ENCODE assay signal across 18 mouse cellular contexts in the genomic region with DNA sequence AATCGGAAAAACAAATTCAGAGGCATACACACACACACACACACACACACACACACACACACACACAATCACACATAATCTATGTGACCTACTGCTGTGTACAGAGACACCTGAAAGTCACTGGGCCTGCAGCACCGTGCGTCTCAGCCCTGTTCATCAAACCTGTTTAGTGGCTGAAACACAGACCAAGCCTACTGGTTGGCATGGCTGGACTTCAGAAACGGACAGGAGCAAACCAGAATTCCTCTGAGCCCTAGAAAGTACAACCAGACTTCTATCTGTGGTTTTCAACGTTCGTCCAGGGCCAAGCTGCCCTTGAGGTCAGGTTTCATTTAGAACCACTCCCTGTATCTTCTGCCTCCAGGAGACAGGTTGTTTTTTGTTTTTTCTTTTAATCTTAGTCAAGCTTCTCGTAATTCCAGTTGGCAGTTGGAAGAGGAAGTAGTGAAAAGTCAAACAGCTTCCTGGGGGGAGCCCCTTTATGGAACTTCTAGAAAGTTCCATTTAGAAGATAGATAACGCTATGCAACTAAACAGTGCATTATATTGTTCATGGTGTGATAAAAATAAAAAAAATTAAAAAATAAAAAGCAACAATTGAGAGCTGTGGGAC. TPM values are rescaled to one million over a fixed set of nuclear protein-coding genes. Genes with fewer than 3 reads are reported as not detected.
A peak's percentile ranks its signal among the peaks of the same experiment; 100 is the strongest.
DNase-seq lines count a peak whose midpoint lies in the region; ATAC-seq and TF ChIP-seq lines count a peak whose summit lies in the region.
"Had no signal": no experiment of that assay in that cellular context is flagged by ENCODE, and none has a peak within 500 bp of the region (broad histone marks: within the 10 kb centered on the region; RNA-seq: fewer than 3 reads in every experiment).

No protein-coding gene starts in this region.

- WGBS in liver, embryonic 13.5 days (ENCODE audit: insufficient replicate concordance), result 15% methylated on average over 8 of the region's 8 CpGs
- 75% methylated on average over 8 of the region's 8 CpGs for WGBS in limb, embryonic 10.5 days

- no peak overlapping the region for H3K9ac ChIP-seq in CH12.LX (ENCODE audit: insufficient read depth, low read depth)
- no peak overlapping the region for H3K9ac ChIP-seq in liver, embryonic 13.5 days
- H3K9ac ChIP-seq: forebrain, embryonic 15.5 days; midbrain, embryonic 12.5 days had no signal

- TF ChIP-seq CTCF in CH12.LX (conservative IDR thresholded peaks at IDR 0.05 in 1 of 2, IDR thresholded peaks at IDR 0.05 in 1 of 2; ENCODE audit: low read depth in 2 of 2, low read length in 2 of 2), result no peak

- in situ Hi-C loops in CH12.LX (cut with MboI; ENCODE audit: low pct_ligation_motif_present, low pct_unique_long_range_greater_than_20kb, low sequenced_read_pairs), result no loop called here

- peak; percentile 50 for DNase-seq in CH12.LX (ENCODE audit: extremely low read depth)
- DNase-seq in liver, embryonic 13.5 days, result no peak
- DNase-seq in urinary bladder, adult 2 months (ENCODE audit: low spot score), result no peak
- DNase-seq in adrenal gland, postnatal 10 days, result no peak
- no peak for DNase-seq in limb, embryonic 10.5 days (ENCODE audit: low spot score)
- DNase-seq: adrenal gland, adult 8-10 months; cerebellum, adult 9-11 months; embryo, embryonic 11 days; gastrocnemius, postnatal 10 days; heart, postnatal 36 days; kidney, postnatal 10 days; lung, postnatal 10 days had no signal

- ATAC-seq in common myeloid progenitor, adult 5-6 weeks (replicated peaks; ENCODE audit: low read depth, poor library complexity, severe bottlenecking), result peak; percentile 64
- ATAC-seq in liver, embryonic 13.5 days (ENCODE audit: low read depth), result no peak; the same call in 1 of the 2 replicates
- peak; percentile 60; the same call in 1 of the 2 replicates for ATAC-seq in monocyte, adult 5-6 weeks (replicated peaks; ENCODE audit: insufficient number of reproducible peaks, low FRiP score, low TSS enrichment, poor library complexity, severe bottlenecking)
- ATAC-seq in cerebellum, adult (ENCODE audit: insufficient number of reproducible peaks, low FRiP score, low TSS enrichment), result no peak
- ATAC-seq: forebrain, embryonic 15.5 days had no signal

- no peaks in the 10 kb centered on the region for H3K36me3 ChIP-seq in CH12.LX (replicated peaks in 1 of 2; ENCODE audit: control insufficient read depth in 1 of 2, insufficient read depth in 1 of 2, low read length in 1 of 2)
- no peaks in the 10 kb centered on the region for H3K36me3 ChIP-seq in liver, embryonic 13.5 days
- H3K36me3 ChIP-seq in limb, embryonic 10.5 days, result no peaks in the 10 kb centered on the region
- H3K36me3 ChIP-seq: forebrain, embryonic 15.5 days; heart, embryonic 10.5 days; midbrain, embryonic 12.5 days had no signal

- peak; percentile 55; the same call in 1 of the 2 replicates for TF ChIP-seq EP300 in CH12.LX (IDR thresholded peaks at IDR 0.05; ENCODE audit: low read length)

- peaks cover 3% of the 10 kb centered on the region for H3K9me3 ChIP-seq in CH12.LX (replicated peaks; ENCODE audit: low read length)
- no peaks in the 10 kb centered on the region for H3K9me3 ChIP-seq in liver, embryonic 13.5 days (replicated peaks)
- no peaks in the 10 kb centered on the region for H3K9me3 ChIP-seq in limb, embryonic 10.5 days (replicated peaks)
- H3K9me3 ChIP-seq: forebrain, embryonic 15.5 days; heart, embryonic 10.5 days; midbrain, embryonic 12.5 days had no signal

- no peak overlapping the region for H3K4me3 ChIP-seq in CH12.LX (replicated peaks in 1 of 3; ENCODE audit: low read depth in 2 of 3, low read length in 2 of 3, poor library complexity in 1 of 3)
- no peak overlapping the region for H3K4me3 ChIP-seq in liver, embryonic 13.5 days (replicated peaks)
- no peak overlapping the region for H3K4me3 ChIP-seq in limb, embryonic 10.5 days
- H3K4me3 ChIP-seq: forebrain, embryonic 15.5 days; heart, embryonic 10.5 days; midbrain, embryonic 12.5 days had no signal

- H3K79me2 ChIP-seq in CH12.LX (replicated peaks; ENCODE audit: control insufficient read depth, extremely low read depth, insufficient read depth, poor library complexity, severe bottlenecking), result no peaks in the 10 kb centered on the region

- dilution Hi-C loops in CH12.LX (cut with MboI; ENCODE audit: extremely low pct_ligation_motif_present, extremely low pct_unique_long_range_greater_than_20kb, low sequenced_read_pairs), result no loop called here

- H3K27me3 ChIP-seq in CH12.LX (replicated peaks), result no peaks in the 10 kb centered on the region
- no peaks in the 10 kb centered on the region for H3K27me3 ChIP-seq in liver, embryonic 13.5 days
- no peaks in the 10 kb centered on the region for H3K27me3 ChIP-seq in limb, embryonic 10.5 days (ENCODE audit: low read depth, poor library complexity, severe bottlenecking)
- H3K27me3 ChIP-seq: forebrain, embryonic 15.5 days; midbrain, embryonic 12.5 days had no signal

- no peak for TF ChIP-seq POLR2A in CH12.LX (IDR thresholded peaks at IDR 0.05; ENCODE audit: low read depth, low read length)

- H3K4me2 ChIP-seq in CH12.LX (ENCODE audit: insufficient read depth, low read depth, poor library complexity, severe bottlenecking), result peak overlapping the region; percentile 22; the same call in 1 of the 2 replicates
- H3K4me2 ChIP-seq in liver, embryonic 13.5 days, result no peak overlapping the region
- H3K4me2 ChIP-seq: forebrain, embryonic 15.5 days; midbrain, embryonic 12.5 days had no signal

- H3K4me1 ChIP-seq in CH12.LX (ENCODE audit: control insufficient read depth in 1 of 2, insufficient read depth in 2 of 2), result peaks cover 16 to 35% of the 10 kb centered on the region in 2 experiments
- H3K4me1 ChIP-seq in liver, embryonic 13.5 days (replicated peaks), result peaks cover 49% of the 10 kb centered on the region
- H3K4me1 ChIP-seq in limb, embryonic 10.5 days, result no peaks in the 10 kb centered on the region
- H3K4me1 ChIP-seq: forebrain, embryonic 15.5 days; midbrain, embryonic 12.5 days had no signal

- H3K27ac ChIP-seq in CH12.LX (ENCODE audit: insufficient read depth, low read depth), result no peak overlapping the region
- peak overlapping the region; percentile 44 for H3K27ac ChIP-seq in liver, embryonic 13.5 days
- no peak overlapping the region for H3K27ac ChIP-seq in limb, embryonic 10.5 days
- H3K27ac ChIP-seq: forebrain, embryonic 15.5 days; heart, embryonic 10.5 days; midbrain, embryonic 12.5 days had no signal

- TF ChIP-seq RAD21 in CH12.LX (IDR thresholded peaks at IDR 0.05; ENCODE audit: low read depth, low read length), result no peak

TF ChIP-seq in CH12.LX, 34 proteins besides CTCF, POLR2A, EP300 and RAD21:
- TF ChIP-seq UBTF (IDR thresholded peaks at IDR 0.05; ENCODE audit: low read depth, low read length) (no peak), ZNF384 (IDR thresholded peaks at IDR 0.05; ENCODE audit: low read depth, low read length) (peak; percentile 8; the same call in 1 of the 2 replicates), MXI1 (IDR thresholded peaks at IDR 0.05; ENCODE audit: low read depth, low read length) (no peak), SMC3 (IDR thresholded peaks at IDR 0.05; ENCODE audit: low read depth, low read length) (no peak), POLR2AphosphoS2 (IDR thresholded peaks at IDR 0.05; ENCODE audit: low read depth, low read length) (no peak), ZC3H11A (IDR thresholded peaks at IDR 0.05; ENCODE audit: low read depth, low read length) (no peak), IRF4 (IDR thresholded peaks at IDR 0.05; ENCODE audit: low read depth, low read length) (peak; percentile 29; the same call in 1 of the 2 replicates), ELF1 (IDR thresholded peaks at IDR 0.05; ENCODE audit: low read depth, low read length) (no peak), JUND (conservative IDR thresholded peaks at IDR 0.05; ENCODE audit: low read depth, low read length) (no peak)

RNA-seq across cellular contexts. Expression of gene Muc13, which starts 8.6 kb away (rescaled TPM):
- total RNA-seq in CH12.LX (2012; rRNA removed) (not detected in 2 replicates), CH12.LX (2014; rRNA removed) (not detected in 2 replicates)
- not detected in 2 replicates for polyA plus RNA-seq in CH12.LX (2012; ENCODE audit: insufficient read length, low read depth)
- total RNA-seq in common myeloid progenitor, adult 5-6 weeks (2017), result 185 and 198 TPM in 2 replicates
- polyA plus RNA-seq in liver, embryonic 13.5 days (2015; fragmentation: Nextera tagmentation; extraction: Ambion mirVana), result 2.7 and 3.2 TPM in 2 replicates
- total RNA-seq in monocyte, adult 5-6 weeks (2017), result 0.11 to 1.6 TPM (median 1.4 TPM) in 3 replicates
- 0.04 and 0.09 TPM in 2 replicates for polyA plus RNA-seq in urinary bladder, adult 2 months (2012; rRNA removed)
- total RNA-seq in adrenal gland, postnatal 10 days (2021), result under 1 TPM; 0.09 to 0.18 TPM
- polyA plus RNA-seq in limb, embryonic 10.5 days (2016; fragmentation: Nextera tagmentation; extraction: Ambion mirVana), result 0.16 and 0.21 TPM in 2 replicates
- polyA plus RNA-seq: forebrain, embryonic 15.5 days had no signal

RNA-seq across cellular contexts. Expression of gene Itgb5, which starts 44.3 kb away (rescaled TPM):
- 11.5 and 20.1 TPM in 2 replicates for total RNA-seq in CH12.LX (2012; rRNA removed)
- 0.65 and 0.85 TPM in 2 replicates for total RNA-seq in CH12.LX (2014; rRNA removed)
- polyA plus RNA-seq in CH12.LX (2012; ENCODE audit: insufficient read length, low read depth), result 1.1 and 1.8 TPM in 2 replicates
- 9.1 and 10.3 TPM in 2 replicates for total RNA-seq in common myeloid progenitor, adult 5-6 weeks (2017)
- polyA plus RNA-seq in liver, embryonic 13.5 days (2015; fragmentation: Nextera tagmentation; extraction: Ambion mirVana), result 10.9 and 11.3 TPM in 2 replicates
- total RNA-seq in monocyte, adult 5-6 weeks (2017), result 77.9 to 109 TPM (median 85.1 TPM) in 3 replicates
- 79.7 and 98.3 TPM in 2 replicates for polyA plus RNA-seq in urinary bladder, adult 2 months (2012; rRNA removed)
- total RNA-seq in adrenal gland, postnatal 10 days (2021), result 100 to 1,000 TPM; 106 to 114 TPM
- 64.3 and 67.1 TPM in 2 replicates for polyA plus RNA-seq in limb, embryonic 10.5 days (2016; fragmentation: Nextera tagmentation; extraction: Ambion mirVana)

Comparison
In these comparisons a context has a peak if more than half of its experiments do, and no peak if none do; other contexts are left out.
1. ATAC-seq: peak in common myeloid progenitor, adult 5-6 weeks (single experiment) and monocyte, adult 5-6 weeks (single experiment); none in liver, embryonic 13.5 days (single experiment) and cerebellum, adult (single experiment).
2. RNA of gene Muc13, which starts 8.6 kb away (total RNA-seq): 185 to 198 TPM in common myeloid progenitor, adult 5-6 weeks; 0.11 to 1.6 TPM in monocyte, adult 5-6 weeks, 0.09 to 0.18 TPM in adrenal gland, postnatal 10 days and not detected in CH12.LX; every median in the first group is over 10 times any median in the second.